Mouse (Mus musculus): ENCODE measurements around the gene Abcc1. TPM values are rescaled to one million over a fixed set of nuclear protein-coding genes. Genes with fewer than 3 reads are reported as not detected.

Abcc1 gene
- 16.8 TPM for polyA plus RNA-seq (2014; fragmentation: Illumina TruSeq; extraction: RNeasy Lipid Tissue Mini Kit (QIAGEN cat#74804); ENCODE audit: low read depth, low replicate concordance)

DNA sequence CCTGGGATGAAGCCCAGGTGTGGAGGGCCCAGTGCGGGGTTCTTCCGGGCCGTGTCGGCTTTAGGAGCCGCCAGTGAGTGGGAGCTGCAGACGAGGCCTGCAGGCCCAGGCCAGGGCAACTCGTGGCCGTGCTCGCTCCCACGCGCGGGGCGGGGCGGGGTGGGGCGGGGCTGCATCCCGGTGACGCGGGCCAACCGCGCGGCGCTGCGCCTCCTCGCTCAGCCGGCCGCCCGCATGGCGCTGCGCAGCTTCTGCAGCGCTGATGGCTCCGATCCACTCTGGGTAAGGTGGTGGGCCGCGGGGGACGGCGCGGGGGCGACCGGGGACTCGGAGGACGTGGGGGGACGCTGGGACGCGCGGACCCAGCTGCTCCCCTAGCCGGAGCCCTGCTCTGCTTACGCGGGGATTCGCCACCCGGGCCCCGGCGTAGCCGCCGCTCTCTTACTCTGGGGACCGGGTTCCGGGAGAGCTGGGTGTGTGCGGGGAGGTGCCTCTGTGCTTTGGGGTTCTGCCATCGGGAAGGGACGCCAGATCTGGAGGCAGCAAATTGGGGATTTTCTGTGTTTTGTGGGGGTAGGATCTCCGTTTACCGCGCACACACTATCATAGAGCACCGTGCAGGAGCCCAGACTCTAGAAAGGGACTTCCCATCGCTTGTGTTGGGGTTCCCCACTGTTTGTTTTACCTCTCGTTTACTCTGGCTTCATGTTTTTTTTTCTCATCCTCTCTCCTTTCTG, at the start of gene Abcc1:
Gene Abcc1 (plus strand): TSS at position 197 of the 737 bp plus-strand sequence.

DNA sequence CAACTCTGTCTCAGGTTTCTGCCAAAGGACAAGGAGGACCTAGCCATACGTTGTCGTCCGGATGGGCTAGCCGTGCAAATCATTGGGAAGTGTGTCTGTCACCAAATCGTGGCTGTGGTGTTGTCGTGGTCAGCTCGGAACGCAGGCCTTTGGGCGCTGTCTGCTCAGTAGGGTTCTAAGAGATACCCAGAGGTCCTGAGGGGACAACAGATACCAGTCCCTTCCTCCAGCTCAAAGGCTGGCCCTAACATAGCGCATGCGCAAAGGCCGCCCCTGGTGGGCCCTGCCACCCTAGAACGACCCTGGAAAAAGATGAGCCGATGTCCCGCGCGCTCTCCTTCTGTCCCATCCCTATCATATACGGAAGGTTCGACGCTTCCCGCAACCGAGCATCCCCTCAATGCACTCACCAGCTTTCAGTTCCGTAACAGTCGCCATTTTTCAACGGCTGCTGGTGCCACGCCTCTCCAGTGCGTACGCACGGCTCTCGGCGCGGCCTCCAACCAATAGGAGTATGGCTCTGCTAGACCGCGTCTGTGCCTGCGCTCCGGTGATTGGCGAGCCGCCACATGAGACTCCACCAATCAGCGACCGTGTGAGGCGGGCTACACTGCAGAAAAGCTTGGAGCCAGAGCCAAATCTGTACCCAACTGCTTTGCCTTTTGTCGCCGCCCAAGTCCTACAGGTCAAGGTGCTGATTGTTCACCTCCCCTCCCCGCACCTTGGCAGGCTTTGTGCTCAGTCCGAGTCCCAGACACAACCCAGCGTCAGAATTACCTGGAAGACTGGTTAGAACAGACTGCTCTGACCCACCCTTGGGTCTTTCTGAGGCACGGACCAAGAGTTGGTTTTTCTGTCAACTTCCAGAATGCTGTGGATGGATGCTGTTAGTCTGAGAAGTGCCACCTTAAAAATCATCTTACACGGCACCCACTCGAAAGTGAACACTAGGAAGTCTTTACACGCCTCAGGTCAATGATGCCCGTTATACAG, 44.2 kb upstream of the Abcc1 start, which contains the start of gene Fopnl:
Gene Fopnl (minus strand): TSS at position 522 of the 993 bp plus-strand sequence.

Other genes starting within 250 kb of the Abcc1 start
- gene Nde1, start 198.3 kb upstream of the Abcc1 start, polyA plus RNA-seq (2014; fragmentation: Illumina TruSeq; extraction: RNeasy Lipid Tissue Mini Kit (QIAGEN cat#74804); ENCODE audit: low read depth, low replicate concordance), result 37.1 TPM
- 22.8 TPM for gene Marf1, start 198.2 kb upstream of the Abcc1 start, polyA plus RNA-seq (2014; fragmentation: Illumina TruSeq; extraction: RNeasy Lipid Tissue Mini Kit (QIAGEN cat#74804); ENCODE audit: low read depth, low replicate concordance)
- 33.8 TPM for gene Myh11, start 70.2 kb upstream of the Abcc1 start, polyA plus RNA-seq (2014; fragmentation: Illumina TruSeq; extraction: RNeasy Lipid Tissue Mini Kit (QIAGEN cat#74804); ENCODE audit: low read depth, low replicate concordance)
- gene Fopnl, start 44.2 kb upstream of the Abcc1 start, polyA plus RNA-seq (2014; fragmentation: Illumina TruSeq; extraction: RNeasy Lipid Tissue Mini Kit (QIAGEN cat#74804); ENCODE audit: low read depth, low replicate concordance), result 82.7 TPM
- gene A630010A05Rik, start 200.8 kb downstream of the Abcc1 start, polyA plus RNA-seq (2014; fragmentation: Illumina TruSeq; extraction: RNeasy Lipid Tissue Mini Kit (QIAGEN cat#74804); ENCODE audit: low read depth, low replicate concordance), result not detected

Data from heart, adult 10 weeks (tissue).